Mouse (Mus musculus) neural tube, embryonic 11.5 days (tissue): Measurements from ENCODE around the gene 2010003K11Rik. TPM values are rescaled to one million over a fixed set of nuclear protein-coding genes. Genes with fewer than 3 reads are reported as not detected.

Experiments
- ATAC-seq: fragments of 200-750 bp; cut with Nextera tagmentation; 2 replicates; pipeline ENCODE4 v1.8.0; 2017; ENCODE audit warnings: moderate number of reproducible peaks, mild to moderate bottlenecking, moderate TSS enrichment, moderate library complexity; ENCODE audit not compliant: insufficient read depth, low FRiP score, low TSS enrichment
- DNase-seq: peaks from one replicate; pipeline ENCODE4 v3.0.0-alpha.2; 2015; ENCODE audit warnings: low spot score
- H3K27ac ChIP-seq: fragments of 300-500 bp; sonication (generic); 2 replicates; pipeline ENCODE4 v1.5.1; 2014; ENCODE audit warnings: low read depth, mild to moderate bottlenecking, low read length
- H3K27me3 ChIP-seq: fragments of 300-500 bp; sonication (generic); 2 replicates; pipeline ENCODE4 v1.6.1; 2014; ENCODE audit warnings: mild to moderate bottlenecking, low read length, mixed read lengths; ENCODE audit not compliant: control insufficient read depth, insufficient read depth
- H3K36me3 ChIP-seq: fragments of 300-500 bp; sonication (generic); 2 replicates; pipeline ENCODE4 v1.6.1; 2014; ENCODE audit warnings: mild to moderate bottlenecking, low read length, moderate library complexity, mixed read lengths; ENCODE audit not compliant: control insufficient read depth, insufficient read depth
- H3K4me1 ChIP-seq: fragments of 300-500 bp; sonication (generic); 2 replicates; pipeline ENCODE4 v1.6.1; 2014; ENCODE audit warnings: low read length, mixed read lengths; ENCODE audit not compliant: control insufficient read depth, insufficient read depth
- H3K4me2 ChIP-seq: fragments of 300-500 bp; sonication (generic); 2 replicates; pipeline ENCODE4 v1.6.1; 2014; ENCODE audit warnings: low read depth, mild to moderate bottlenecking, moderate library complexity
- H3K4me3 ChIP-seq: fragments of 300-500 bp; sonication (generic); 2 replicates; pipeline ENCODE4 v1.5.1; 2014; ENCODE audit warnings: low read depth, low read length
- H3K9ac ChIP-seq: fragments of 300-500 bp; sonication (generic); 2 replicates; pipeline ENCODE4 v1.6.1; 2014; ENCODE audit warnings: mild to moderate bottlenecking, low read length
- H3K9me3 ChIP-seq: fragments of 300-500 bp; sonication (generic); 2 replicates; pipeline ENCODE4 v1.6.1; 2016; ENCODE audit warnings: low read length; ENCODE audit not compliant: control insufficient read depth
- WGBS: fragments of 180-500 bp; shearing (Covaris S2); extraction: QIAGEN DNeasy Blood & Tissue Kit; methylation state at CpG from one replicate; pipeline ENCODE4 v1.1.7; 2014; 5-methylcytosine and 5-hydroxymethylcytosine counted together
- polyA plus RNA-seq: library from polyadenylated mRNA; unstranded; fragments of >200 nt; fragmentation: Nextera tagmentation; extraction: Ambion mirVana; gene quantifications from 2 replicates; pipeline ENCODE4 v1.2.1, GENCODE M21; 2014

The 2010003K11Rik gene
- polyA plus RNA-seq, 1 experiment from 2014 or later, result not detected

- Histone ChIP-seq H3K9me3 (no peaks in the 10 kb centered on the region), H3K4me3 (no peak overlapping the region), H3K4me2 (no peak overlapping the region), H3K36me3 (no peaks in the 10 kb centered on the region), H3K27ac (no peak overlapping the region), H3K4me1 (peaks cover 6% of the 10 kb centered on the region; the same call in 1 of the 2 replicates), H3K27me3 (no peaks in the 10 kb centered on the region), H3K9ac (no peak overlapping the region)
- no peak for ATAC-seq
- 73% methylated on average over 3 of the region's 3 CpGs for WGBS
- DNase-seq, result no peak
Measured at GRCm38 (mm10) chr19:4507746-4508145, 9.4 kb upstream of the 2010003K11Rik start.

GRCm38 (mm10) chr19:4504830-4505229 is 6.4 kb upstream of the 2010003K11Rik start:
- H3K9ac ChIP-seq, result no peak overlapping the region

GRCm38 (mm10) chr19:4502701-4503100 is 4.3 kb upstream of the 2010003K11Rik start:
- WGBS, result 75% methylated on average over 2 of the region's 2 CpGs
- no peak for ATAC-seq
- H3K4me3 ChIP-seq, result no peak overlapping the region
- H3K4me1 ChIP-seq, result peaks cover 4% of the 10 kb centered on the region; the same call in 1 of the 2 replicates
- H3K4me2 ChIP-seq, result no peak overlapping the region
- no peaks in the 10 kb centered on the region for H3K27me3 ChIP-seq
- no peak for DNase-seq
- no peaks in the 10 kb centered on the region for H3K36me3 ChIP-seq
- no peaks in the 10 kb centered on the region for H3K9me3 ChIP-seq
- no peak overlapping the region for H3K9ac ChIP-seq
- H3K27ac ChIP-seq, result no peak overlapping the region

More at GRCm38 (mm10) chr19:4504830-4505229, 6.4 kb upstream of the 2010003K11Rik start:
- 94% methylated on average over 1 of the region's 1 CpGs for WGBS
- Histone ChIP-seq H3K4me1 (peaks cover 3% of the 10 kb centered on the region; the same call in 1 of the 2 replicates), H3K27me3 (no peaks in the 10 kb centered on the region), H3K27ac (no peak overlapping the region), H3K4me3 (no peak overlapping the region), H3K4me2 (no peak overlapping the region), H3K36me3 (no peaks in the 10 kb centered on the region), H3K9me3 (no peaks in the 10 kb centered on the region)
- DNase-seq (no peak), ATAC-seq (no peak)

GRCm38 (mm10) chr19:4497263-4497973 is 965 bp downstream of the 2010003K11Rik start:
- no peak overlapping the region for H3K4me3 ChIP-seq
- H3K4me2 ChIP-seq, result no peak overlapping the region
- ATAC-seq (no peak; the same call in 1 of the 2 replicates), DNase-seq (peak; percentile 87)
- H3K4me1 ChIP-seq, result peaks cover 6% of the 10 kb centered on the region; the same call in 1 of the 2 replicates
- H3K27ac ChIP-seq, result no peak overlapping the region
- H3K9ac ChIP-seq, result no peak overlapping the region
- no peaks in the 10 kb centered on the region for H3K9me3 ChIP-seq
- 5% methylated on average over 4 of the region's 4 CpGs for WGBS
- H3K36me3 ChIP-seq, result no peaks in the 10 kb centered on the region
- no peaks in the 10 kb centered on the region for H3K27me3 ChIP-seq

GRCm38 (mm10) chr19:4496535-4497262 is 1.7 kb downstream of the 2010003K11Rik start:
- WGBS, result 79% methylated on average over 3 of the region's 3 CpGs
- Histone ChIP-seq H3K4me1 (peaks cover 6% of the 10 kb centered on the region; the same call in 1 of the 2 replicates), H3K36me3 (no peaks in the 10 kb centered on the region), H3K4me2 (no peak overlapping the region), H3K9me3 (no peaks in the 10 kb centered on the region), H3K9ac (no peak overlapping the region), H3K27ac (no peak overlapping the region), H3K27me3 (no peaks in the 10 kb centered on the region), H3K4me3 (no peak overlapping the region)
- no peak for ATAC-seq
- no peak for DNase-seq

GRCm38 (mm10) chr19:4495814-4496213 is 2.6 kb downstream of the 2010003K11Rik start:
- H3K36me3 ChIP-seq, result no peaks in the 10 kb centered on the region
- no peak for ATAC-seq
- H3K27me3 ChIP-seq, result no peaks in the 10 kb centered on the region
- no peaks in the 10 kb centered on the region for H3K9me3 ChIP-seq
- H3K9ac ChIP-seq, result no peak overlapping the region
- no peak overlapping the region for H3K27ac ChIP-seq
- H3K4me3 ChIP-seq, result no peak overlapping the region
- WGBS, result 87% methylated on average over 5 of the region's 5 CpGs
- no peak overlapping the region for H3K4me2 ChIP-seq
- no peak for DNase-seq
- peaks cover 6% of the 10 kb centered on the region; the same call in 1 of the 2 replicates for H3K4me1 ChIP-seq

- peaks cover 6% of the 10 kb centered on the region; the same call in 1 of the 2 replicates for H3K4me1 ChIP-seq
- no peak overlapping the region for H3K27ac ChIP-seq
- 78% methylated on average over 7 of the region's 7 CpGs for WGBS
- no peaks in the 10 kb centered on the region for H3K9me3 ChIP-seq
- H3K4me3 ChIP-seq, result no peak overlapping the region
- no peaks in the 10 kb centered on the region for H3K27me3 ChIP-seq
- no peak overlapping the region for H3K9ac ChIP-seq
- H3K4me2 ChIP-seq, result no peak overlapping the region
- ATAC-seq, result no peak
- no peak for DNase-seq
- no peaks in the 10 kb centered on the region for H3K36me3 ChIP-seq
Measured at GRCm38 (mm10) chr19:4494707-4495106, 3.7 kb downstream of the 2010003K11Rik start.

- H3K9me3 ChIP-seq, result no peaks in the 10 kb centered on the region
- H3K27me3 ChIP-seq, result no peaks in the 10 kb centered on the region
- no peak overlapping the region for H3K4me2 ChIP-seq
- no peaks in the 10 kb centered on the region for H3K36me3 ChIP-seq
- no peak overlapping the region for H3K4me3 ChIP-seq
- no peak for DNase-seq
- ATAC-seq, result no peak
- H3K27ac ChIP-seq, result no peak overlapping the region
- no peak overlapping the region for H3K9ac ChIP-seq
- H3K4me1 ChIP-seq, result peaks cover 2% of the 10 kb centered on the region; the same call in 1 of the 2 replicates
- WGBS, result 60% methylated on average over 9 of the region's 9 CpGs
Measured at GRCm38 (mm10) chr19:4492526-4493296, 5.7 kb downstream of the 2010003K11Rik start.
